Mouse (Mus musculus) testis, adult 2 months (tissue): Measurements from ENCODE around the gene Tmem205. TPM values are rescaled to one million over a fixed set of nuclear protein-coding genes. Genes with fewer than 3 reads are reported as not detected.

ENCODE experiments used
- H3K27ac ChIP-seq: fragments of 200-500 bp; 2 replicates; pipeline ENCODE4 v1.5.1; 2012; ENCODE audit warnings: low read depth, low read length; ENCODE audit not compliant: control insufficient read depth, insufficient read depth
- H3K27me3 ChIP-seq: fragments of 200-500 bp; 2 replicates; pipeline ENCODE4 v1.6.1; 2012; ENCODE audit warnings: mild to moderate bottlenecking, low read length, moderate library complexity; ENCODE audit not compliant: control insufficient read depth, insufficient read depth
- H3K36me3 ChIP-seq: fragments of 200-500 bp; 2 replicates; pipeline ENCODE4 v1.6.1; 2012; ENCODE audit warnings: mild to moderate bottlenecking, low read length; ENCODE audit not compliant: control insufficient read depth, insufficient read depth
- H3K4me1 ChIP-seq: fragments of 200-500 bp; 2 replicates; pipeline ENCODE4 v1.6.1; 2012; ENCODE audit warnings: low read length; ENCODE audit not compliant: control insufficient read depth, insufficient read depth
- H3K4me3 ChIP-seq: fragments of 200-500 bp; 2 replicates; pipeline ENCODE4 v1.5.1; 2012; ENCODE audit warnings: low read depth, mild to moderate bottlenecking, low read length, moderate library complexity, mixed read lengths; ENCODE audit not compliant: control insufficient read depth
- CTCF ChIP-seq: fragments of 200-500 bp; IDR thresholded peaks from 2 replicates; pipeline ENCODE4 v1.5.1; 2012; ENCODE audit warnings: low read depth, mild to moderate bottlenecking, inconsistent platforms, low read length, moderate library complexity; ENCODE audit not compliant: control insufficient read depth, insufficient read depth, insufficient replicate concordance
- POLR2A ChIP-seq: fragments of 200-500 bp; IDR thresholded peaks from 2 replicates; pipeline ENCODE4 v1.6.1; 2012; ENCODE audit warnings: low read depth, mild to moderate bottlenecking, inconsistent platforms, low read length, moderate library complexity; ENCODE audit not compliant: control insufficient read depth
- polyA plus RNA-seq: library from polyadenylated mRNA; depleted of rRNA; stranded (reverse); fragments of >200 nt; gene quantifications from 2 replicates; pipeline ENCODE4 v1.2.3, GENCODE M21; 2012; rRNA removed

The Tmem205 gene
- polyA plus RNA-seq, result 296 and 312 TPM in 2 replicates

- TF ChIP-seq CTCF, result no peak
- TF ChIP-seq POLR2A, result peak; percentile 75; the same call in 1 of the 2 replicates
- H3K4me1 ChIP-seq, result peaks cover 9% of the 10 kb centered on the region
- peak within 1 kb of the TSS; percentile 83 for H3K27ac ChIP-seq
- H3K27me3 ChIP-seq, result no peaks in the 10 kb centered on the region
- H3K36me3 ChIP-seq, result no peaks in the 10 kb centered on the region
- peak within 1 kb of the TSS; percentile 94 for H3K4me3 ChIP-seq
Observed at GRCm38 (mm10) chr9:21927208-21927753, at the start of gene Tmem205, which contains the start of gene Ccdc159. Gene Tmem205, minus strand, starts transcription at chr9:21927556. Gene Ccdc159, plus strand, starts transcription at chr9:21927471.

- H3K4me3 ChIP-seq, result no peak overlapping the region
- no peaks in the 10 kb centered on the region for H3K27me3 ChIP-seq
- H3K36me3 ChIP-seq, result no peaks in the 10 kb centered on the region
- no peak for TF ChIP-seq CTCF
- no peak for TF ChIP-seq POLR2A
- no peak overlapping the region for H3K27ac ChIP-seq
- H3K4me1 ChIP-seq, result peaks cover 7% of the 10 kb centered on the region
Observed at GRCm38 (mm10) chr9:21976626-21977175, 49.3 kb upstream of the Tmem205 start.

- TF ChIP-seq CTCF (no peak), POLR2A (no peak)
- no peaks in the 10 kb centered on the region for H3K27me3 ChIP-seq
- no peak overlapping the region for H3K4me3 ChIP-seq
- H3K27ac ChIP-seq, result no peak overlapping the region
- no peaks in the 10 kb centered on the region for H3K36me3 ChIP-seq
- no peaks in the 10 kb centered on the region for H3K4me1 ChIP-seq
Observed at GRCm38 (mm10) chr9:21969304-21969703, 41.9 kb upstream of the Tmem205 start.

- H3K27ac ChIP-seq, result no peak overlapping the region
- TF ChIP-seq CTCF (no peak), POLR2A (no peak)
Observed at GRCm38 (mm10) chr9:21968883-21969282, 41.5 kb upstream of the Tmem205 start.

GRCm38 (mm10) chr9:21963417-21963816, 36.1 kb upstream of the Tmem205 start, which contains the start of gene Epor:
Gene Epor, minus strand, starts transcription at chr9:21963506.
- peaks cover 13% of the 10 kb centered on the region for H3K4me1 ChIP-seq
- peak within 1 kb of the TSS; percentile 25 for H3K4me3 ChIP-seq
- H3K27ac ChIP-seq, result no peak within 1 kb of the TSS
- no peaks in the 10 kb centered on the region for H3K36me3 ChIP-seq
- TF ChIP-seq CTCF, result no peak
- no peak for TF ChIP-seq POLR2A
- no peaks in the 10 kb centered on the region for H3K27me3 ChIP-seq

More at GRCm38 (mm10) chr9:21968883-21969282, 41.5 kb upstream of the Tmem205 start:
- no peak overlapping the region for H3K4me3 ChIP-seq
- no peaks in the 10 kb centered on the region for H3K27me3 ChIP-seq
- no peaks in the 10 kb centered on the region for H3K36me3 ChIP-seq
- no peaks in the 10 kb centered on the region for H3K4me1 ChIP-seq

- no peaks in the 10 kb centered on the region for H3K36me3 ChIP-seq
- H3K4me1 ChIP-seq, result peaks cover 13% of the 10 kb centered on the region
- no peaks in the 10 kb centered on the region for H3K27me3 ChIP-seq
- peak overlapping the region; percentile 25 for H3K4me3 ChIP-seq
- no peak for TF ChIP-seq CTCF
- no peak for TF ChIP-seq POLR2A
- H3K27ac ChIP-seq, result no peak overlapping the region
Observed at GRCm38 (mm10) chr9:21962416-21963059, 35.2 kb upstream of the Tmem205 start.

- H3K36me3 ChIP-seq, result no peaks in the 10 kb centered on the region
- H3K4me3 ChIP-seq, result peak overlapping the region; percentile 25
- peaks cover 13% of the 10 kb centered on the region for H3K4me1 ChIP-seq
- TF ChIP-seq POLR2A (no peak), CTCF (no peak)
- no peak overlapping the region for H3K27ac ChIP-seq
- no peaks in the 10 kb centered on the region for H3K27me3 ChIP-seq
Observed at GRCm38 (mm10) chr9:21962010-21962409, 34.7 kb upstream of the Tmem205 start.
